Mouse (Mus musculus) kidney, postnatal 25 days (tissue): ENCODE data around the gene Adgre5.

ENCODE experiments used
- DNase-seq, 2 experiments: peaks; one replicate each; pipeline ENCODE4 v3.0.0; 2021; ENCODE audit warnings: mixed read lengths in 2 of 2

Adgre5 gene

GRCm38 (mm10) chr8:83721405-83722025, 19.6 kb downstream of the Adgre5 start:
- peak; percentile 82 to 91 for DNase-seq

- DNase-seq, result no peak
Observed at GRCm38 (mm10) chr8:83719693-83720092, 21.4 kb downstream of the Adgre5 start.

- no peak for DNase-seq
Observed at GRCm38 (mm10) chr8:83719048-83719447, 22.1 kb downstream of the Adgre5 start.

GRCm38 (mm10) chr8:83716563-83716962, 24.6 kb downstream of the Adgre5 start:
- no peak for DNase-seq

GRCm38 (mm10) chr8:83715771-83716170, 25.4 kb downstream of the Adgre5 start:
- no peak for DNase-seq

- peak; percentile 98 for DNase-seq
Observed at GRCm38 (mm10) chr8:83715031-83715690, 26.0 kb downstream of the Adgre5 start, which contains the start of gene Ddx39. Gene Ddx39, plus strand, starts transcription at chr8:83715177.

GRCm38 (mm10) chr8:83714676-83715030, 26.5 kb downstream of the Adgre5 start:
- no peak for DNase-seq

GRCm38 (mm10) chr8:83707554-83707953, 33.6 kb downstream of the Adgre5 start:
- DNase-seq, result no peak

GRCm38 (mm10) chr8:83706411-83706810, 34.7 kb downstream of the Adgre5 start:
- no peak for DNase-seq

GRCm38 (mm10) chr8:83703426-83703825, 37.7 kb downstream of the Adgre5 start:
- DNase-seq, result no peak

GRCm38 (mm10) chr8:83700423-83701085, 40.6 kb downstream of the Adgre5 start:
- no peak for DNase-seq

GRCm38 (mm10) chr8:83699566-83699965, 41.6 kb downstream of the Adgre5 start:
- no peak for DNase-seq

- peak; percentile 82 to 94 for DNase-seq
Observed at GRCm38 (mm10) chr8:83698661-83699453, 42.3 kb downstream of the Adgre5 start, which contains the start of gene Pkn1. Gene Pkn1, minus strand, starts transcription at chr8:83699179.

GRCm38 (mm10) chr8:83698291-83698660, 42.9 kb downstream of the Adgre5 start:
- peak; percentile 41 to 76 for DNase-seq

GRCm38 (mm10) chr8:83697374-83698220, 43.5 kb downstream of the Adgre5 start:
- peak; percentile 67 to 91 for DNase-seq

- peak; percentile 25 to 57 for DNase-seq
Observed at GRCm38 (mm10) chr8:83695351-83696106, 45.6 kb downstream of the Adgre5 start.

GRCm38 (mm10) chr8:83694369-83695160, 46.6 kb downstream of the Adgre5 start:
- DNase-seq, result peak in 1 of 2 experiments; percentile 62

GRCm38 (mm10) chr8:83693609-83694236, 47.4 kb downstream of the Adgre5 start:
- DNase-seq, result no peak

GRCm38 (mm10) chr8:83689264-83689663, 51.9 kb downstream of the Adgre5 start:
- no peak for DNase-seq

- no peak for DNase-seq
Observed at GRCm38 (mm10) chr8:83684517-83684916, 56.6 kb downstream of the Adgre5 start.
